Mouse (Mus musculus) C2C12 (cell line): ENCODE measurements at regions not wholly inside any gene's neighbourhood (a gene's known extent, or its start where the extent isn't known, plus 50 kb on each side); places are given as distances from the start of the nearest gene placed in this dataset.

Source experiments
- CTCF ChIP-seq: IDR thresholded peaks from one replicate; pipeline ENCODE4 v1.5.1; 2011; ENCODE audit not compliant: control insufficient read depth, insufficient read depth, insufficient read length
- FOSL1 ChIP-seq: IDR thresholded peaks from one replicate; pipeline ENCODE4 v1.8.0; 2011; ENCODE audit warnings: mild to moderate bottlenecking, low read length; ENCODE audit not compliant: poor library complexity, insufficient read depth, severe bottlenecking
- MYOD1 ChIP-seq: IDR thresholded peaks from one replicate; pipeline ENCODE4 v1.6.1; 2011; ENCODE audit warnings: low read depth; ENCODE audit not compliant: control insufficient read depth, insufficient read length
- USF1 ChIP-seq: IDR thresholded peaks from one replicate; pipeline ENCODE4 v1.6.1; 2011; ENCODE audit warnings: low read depth, mild to moderate bottlenecking, control low read depth, moderate library complexity

- TF ChIP-seq CTCF, result no peak
- no peak for TF ChIP-seq USF1
- no peak for TF ChIP-seq MYOD1
- no peak for TF ChIP-seq FOSL1
These were observed 311.1 kb upstream of the Npsr1 start for GRCm38 (mm10) chr9:23786660-23787059.
